Mouse (Mus musculus): ENCODE data around the gene Abtb1. TPM values are rescaled to one million over a fixed set of nuclear protein-coding genes. Genes with fewer than 3 reads are reported as not detected.

Gene Abtb1
- polyA plus RNA-seq, 1 experiment from 2014 or later, result 21.0 TPM

DNA sequence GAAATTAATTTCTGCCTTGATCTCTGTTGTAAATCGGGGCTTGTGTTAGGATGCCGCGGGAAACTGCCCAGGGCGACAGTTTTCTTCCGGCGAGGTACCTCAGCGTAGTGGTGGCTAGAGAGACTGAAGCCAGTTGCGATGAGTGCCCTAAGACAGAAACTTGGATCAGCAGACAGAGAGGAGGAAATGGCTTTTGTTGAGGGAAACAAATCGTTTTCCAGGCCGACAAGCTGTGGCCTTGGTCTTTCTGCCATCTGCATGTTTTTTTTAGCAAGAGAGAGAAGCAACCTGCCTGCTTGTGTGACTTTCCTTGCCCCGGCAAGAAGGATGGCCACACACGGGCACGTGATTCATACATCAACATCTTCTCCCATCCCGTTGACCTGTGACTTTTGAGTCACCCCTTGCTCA is 47.2 kb downstream of the Abtb1 start:
- Histone ChIP-seq H3K27ac (replicated peaks; ENCODE audit: low read depth, low read length) (no peak overlapping the region), H3K27me3 (replicated peaks; ENCODE audit: control insufficient read depth, insufficient read depth, low read length) (no peaks in the 10 kb centered on the region), H3K36me3 (ENCODE audit: control insufficient read depth, insufficient read depth, low read length) (no peaks in the 10 kb centered on the region), H3K9me3 (ENCODE audit: control insufficient read depth, low read length) (no peaks in the 10 kb centered on the region), H3K4me3 (ENCODE audit: low read depth, low read length) (no peak overlapping the region), H3K4me1 (ENCODE audit: control insufficient read depth, insufficient read depth, low read length) (no peaks in the 10 kb centered on the region), H3K4me2 (ENCODE audit: low read depth, low read length) (no peak overlapping the region), H3K9ac (ENCODE audit: low read depth, low read length) (no peak overlapping the region)
- WGBS, result 51% methylated on average over 14 of the region's 14 CpGs
- no peak for DNase-seq (ENCODE audit: low spot score)
- no peak for ATAC-seq (ENCODE audit: low read depth)

DNA sequence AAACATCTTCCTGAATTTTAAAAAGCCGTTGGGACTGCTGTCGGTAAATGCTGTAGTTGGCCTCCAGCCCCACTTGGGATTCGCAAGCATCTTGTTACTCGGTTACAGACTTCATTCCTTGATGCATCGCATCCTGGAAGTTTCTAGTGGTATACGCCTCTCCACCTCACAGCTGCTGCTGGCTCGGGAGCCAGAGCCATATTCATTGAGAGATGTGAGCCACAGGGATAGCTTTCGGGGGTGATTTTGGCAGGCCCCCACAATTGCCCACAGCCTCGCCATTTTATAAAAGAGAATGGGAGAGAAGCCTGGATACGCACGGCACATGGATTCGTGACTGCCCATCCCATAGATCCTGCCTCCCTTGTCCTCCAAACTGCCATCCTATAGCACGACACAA is 47.9 kb downstream of the Abtb1 start:
- no peaks in the 10 kb centered on the region for H3K36me3 ChIP-seq (ENCODE audit: control insufficient read depth, insufficient read depth, low read length)
- no peaks in the 10 kb centered on the region for H3K4me1 ChIP-seq (ENCODE audit: control insufficient read depth, insufficient read depth, low read length)
- ATAC-seq (ENCODE audit: low read depth), result no peak
- no peak overlapping the region for H3K4me3 ChIP-seq (ENCODE audit: low read depth, low read length)
- WGBS, result 60% methylated on average over 13 of the region's 13 CpGs
- no peak for DNase-seq (ENCODE audit: low spot score)
- no peaks in the 10 kb centered on the region for H3K9me3 ChIP-seq (ENCODE audit: control insufficient read depth, low read length)
- H3K4me2 ChIP-seq (ENCODE audit: low read depth, low read length), result no peak overlapping the region
- H3K27ac ChIP-seq (replicated peaks; ENCODE audit: low read depth, low read length), result no peak overlapping the region
- no peak overlapping the region for H3K9ac ChIP-seq (ENCODE audit: low read depth, low read length)
- no peaks in the 10 kb centered on the region for H3K27me3 ChIP-seq (replicated peaks; ENCODE audit: control insufficient read depth, insufficient read depth, low read length)

DNA sequence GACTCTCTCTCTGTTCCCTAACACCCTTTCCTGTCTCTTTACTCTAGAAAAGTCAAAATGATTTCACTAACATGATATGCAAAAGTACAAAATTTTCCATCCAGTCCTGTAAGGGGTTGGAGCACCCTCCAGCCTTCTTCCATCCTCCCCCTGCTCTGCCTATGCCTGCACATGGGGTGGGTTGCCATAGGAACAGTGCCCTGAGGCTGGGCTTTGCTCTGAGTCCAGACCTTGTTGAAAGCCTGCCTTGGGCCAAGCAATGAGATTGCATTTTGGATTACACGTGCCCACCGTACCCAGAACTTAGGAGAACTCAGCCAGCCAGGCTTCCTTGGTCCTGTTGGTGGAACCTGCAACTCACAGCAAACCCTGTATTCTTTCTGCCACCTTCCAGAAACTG is 48.5 kb downstream of the Abtb1 start:
- H3K4me1 ChIP-seq (ENCODE audit: control insufficient read depth, insufficient read depth, low read length), result no peaks in the 10 kb centered on the region

DNA sequence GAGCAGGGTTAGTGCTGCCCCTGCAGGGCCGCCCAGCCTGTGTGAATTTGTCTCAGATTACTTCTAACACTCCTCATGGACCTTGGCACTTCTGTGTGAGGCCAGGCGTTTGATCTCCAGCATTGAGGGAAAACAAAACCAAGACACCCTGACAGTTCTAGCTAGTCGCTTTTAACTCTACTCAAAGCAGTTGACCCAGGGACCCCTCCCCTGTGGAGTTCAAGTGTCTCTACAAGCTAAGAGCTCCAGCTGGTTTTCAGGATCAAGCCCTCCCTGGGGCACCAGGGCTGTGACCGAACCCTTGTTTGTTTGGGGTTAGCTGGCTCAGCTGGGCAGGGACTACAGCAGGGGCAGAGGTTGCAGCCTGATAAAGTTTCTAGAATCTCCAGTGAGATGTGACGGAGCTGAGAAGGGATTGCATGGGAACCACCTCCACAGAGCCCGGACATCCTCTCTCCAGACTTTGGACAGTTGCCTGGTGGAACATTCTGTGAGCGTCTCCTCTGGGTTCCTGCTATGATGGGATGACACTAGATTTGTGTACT is 49.6 kb downstream of the Abtb1 start:
- Histone ChIP-seq H3K4me1 (ENCODE audit: control insufficient read depth, insufficient read depth, low read length) (peaks cover 6% of the 10 kb centered on the region), H3K9me3 (ENCODE audit: control insufficient read depth, low read length) (no peaks in the 10 kb centered on the region), H3K27ac (replicated peaks; ENCODE audit: low read depth, low read length) (no peak overlapping the region), H3K27me3 (replicated peaks; ENCODE audit: control insufficient read depth, insufficient read depth, low read length) (no peaks in the 10 kb centered on the region), H3K9ac (ENCODE audit: low read depth, low read length) (no peak overlapping the region), H3K4me3 (ENCODE audit: low read depth, low read length) (no peak overlapping the region), H3K36me3 (ENCODE audit: control insufficient read depth, insufficient read depth, low read length) (no peaks in the 10 kb centered on the region), H3K4me2 (ENCODE audit: low read depth, low read length) (no peak overlapping the region)
- DNase-seq (ENCODE audit: low spot score) (no peak), ATAC-seq (ENCODE audit: low read depth) (no peak)
- 43% methylated on average over 7 of the region's 7 CpGs for WGBS

More for the DNA sequence above, 48.5 kb downstream of the Abtb1 start:
- ATAC-seq (ENCODE audit: low read depth) (no peak), DNase-seq (ENCODE audit: low spot score) (no peak)
- H3K36me3 ChIP-seq (ENCODE audit: control insufficient read depth, insufficient read depth, low read length), result no peaks in the 10 kb centered on the region
- H3K4me2 ChIP-seq (ENCODE audit: low read depth, low read length), result no peak overlapping the region
- H3K27me3 ChIP-seq (replicated peaks; ENCODE audit: control insufficient read depth, insufficient read depth, low read length), result no peaks in the 10 kb centered on the region
- no peak overlapping the region for H3K4me3 ChIP-seq (ENCODE audit: low read depth, low read length)
- no peaks in the 10 kb centered on the region for H3K9me3 ChIP-seq (ENCODE audit: control insufficient read depth, low read length)
- H3K9ac ChIP-seq (ENCODE audit: low read depth, low read length), result no peak overlapping the region
- 0 out of 2 replicates have a peak overlapping the region, but pooled peaks have one; percentile 28 for H3K27ac ChIP-seq (replicated peaks; ENCODE audit: low read depth, low read length)
- WGBS, result 36% methylated on average over 2 of the region's 2 CpGs

DNA sequence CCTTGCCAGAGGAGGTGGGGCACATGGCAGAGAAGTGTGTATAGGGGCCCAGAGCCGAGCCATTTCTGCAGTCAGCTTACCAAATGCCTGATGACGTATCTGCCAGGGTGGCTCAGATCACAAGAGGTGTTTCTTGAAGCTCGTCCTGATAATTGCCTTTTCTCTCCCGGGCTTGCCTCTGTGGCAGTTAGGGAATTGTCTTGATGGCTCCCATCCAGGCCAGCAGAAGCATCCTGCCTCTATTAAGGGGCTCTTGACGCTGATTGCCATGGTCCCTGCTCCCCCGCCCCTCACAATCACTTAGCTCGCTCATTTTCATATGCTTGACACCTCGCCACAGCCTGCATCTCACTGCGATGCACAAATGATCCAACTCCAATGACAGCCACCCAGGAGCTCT is 50.5 kb downstream of the Abtb1 start:
- Histone ChIP-seq H3K9ac (ENCODE audit: low read depth, low read length) (no peak overlapping the region), H3K4me3 (ENCODE audit: low read depth, low read length) (no peak overlapping the region), H3K4me2 (ENCODE audit: low read depth, low read length) (no peak overlapping the region), H3K9me3 (ENCODE audit: control insufficient read depth, low read length) (no peaks in the 10 kb centered on the region), H3K27me3 (replicated peaks; ENCODE audit: control insufficient read depth, insufficient read depth, low read length) (no peaks in the 10 kb centered on the region), H3K36me3 (ENCODE audit: control insufficient read depth, insufficient read depth, low read length) (no peaks in the 10 kb centered on the region), H3K27ac (replicated peaks; ENCODE audit: low read depth, low read length) (no peak overlapping the region), H3K4me1 (ENCODE audit: control insufficient read depth, insufficient read depth, low read length) (peaks cover 13% of the 10 kb centered on the region)
- DNase-seq (ENCODE audit: low spot score) (no peak), ATAC-seq (ENCODE audit: low read depth) (no peak)
- 56% methylated on average over 9 of the region's 9 CpGs for WGBS

DNA sequence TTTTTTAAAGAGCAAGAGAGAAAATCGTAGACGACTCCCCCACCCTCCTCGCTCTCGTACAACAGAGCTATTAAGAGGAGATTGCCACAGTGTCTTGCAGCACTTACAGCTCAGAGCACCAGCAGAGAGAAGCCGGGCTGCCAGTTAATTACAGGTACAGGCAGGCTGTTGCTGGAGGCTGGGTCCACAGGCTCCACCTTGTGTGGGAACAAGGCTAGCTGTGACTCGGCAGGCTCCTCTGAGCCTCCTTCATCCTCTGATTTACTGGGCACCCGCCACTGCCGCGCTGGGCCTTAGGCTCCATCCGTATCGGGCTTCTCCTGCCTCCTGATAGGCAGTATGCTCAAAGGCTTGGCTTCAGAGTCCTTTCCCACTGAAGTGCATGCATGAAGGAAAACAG is 53.6 kb downstream of the Abtb1 start:
- H3K27me3 ChIP-seq (replicated peaks; ENCODE audit: control insufficient read depth, insufficient read depth, low read length), result no peaks in the 10 kb centered on the region
- WGBS, result 51% methylated on average over 11 of the region's 11 CpGs
- DNase-seq (ENCODE audit: low spot score) (peak; percentile 47), ATAC-seq (ENCODE audit: low read depth) (no peak)
- H3K9me3 ChIP-seq (ENCODE audit: control insufficient read depth, low read length), result no peaks in the 10 kb centered on the region
- H3K9ac ChIP-seq (ENCODE audit: low read depth, low read length), result no peak overlapping the region
- no peak overlapping the region for H3K4me3 ChIP-seq (ENCODE audit: low read depth, low read length)
- no peak overlapping the region for H3K4me2 ChIP-seq (ENCODE audit: low read depth, low read length)
- H3K27ac ChIP-seq (replicated peaks; ENCODE audit: low read depth, low read length), result no peak overlapping the region
- no peaks in the 10 kb centered on the region for H3K36me3 ChIP-seq (ENCODE audit: control insufficient read depth, insufficient read depth, low read length)
- H3K4me1 ChIP-seq (ENCODE audit: control insufficient read depth, insufficient read depth, low read length), result peaks cover 43% of the 10 kb centered on the region

DNA sequence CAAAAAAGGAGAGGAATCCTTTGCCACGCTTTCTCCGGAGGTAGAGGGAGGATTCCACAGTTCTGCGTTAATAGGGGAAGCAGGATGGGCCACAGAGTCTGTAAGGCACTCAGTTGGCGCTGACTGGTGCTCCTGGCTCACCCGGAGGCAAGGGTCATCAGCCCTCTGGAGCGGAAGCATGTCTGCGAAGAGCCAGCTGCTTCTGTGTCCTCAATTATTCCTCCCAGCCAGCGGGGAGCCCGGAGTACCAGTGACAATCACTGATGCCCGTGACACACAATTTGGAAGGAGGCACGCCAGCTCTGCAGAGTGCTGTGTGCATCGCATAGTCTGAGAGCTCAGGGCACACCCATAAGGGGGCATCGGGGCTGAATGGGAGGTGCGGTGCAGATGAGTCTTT is 54.3 kb downstream of the Abtb1 start:
- no peak overlapping the region for H3K4me2 ChIP-seq (ENCODE audit: low read depth, low read length)
- H3K4me1 ChIP-seq (ENCODE audit: control insufficient read depth, insufficient read depth, low read length), result peaks cover 43% of the 10 kb centered on the region
- peak; percentile 26; the same call in 1 of the 2 replicates for ATAC-seq (ENCODE audit: low read depth)
- H3K9ac ChIP-seq (ENCODE audit: low read depth, low read length), result no peak overlapping the region
- 0 out of 2 replicates have a peak overlapping the region, but pooled peaks have one; percentile 15 for H3K27ac ChIP-seq (replicated peaks; ENCODE audit: low read depth, low read length)
- H3K27me3 ChIP-seq (replicated peaks; ENCODE audit: control insufficient read depth, insufficient read depth, low read length), result no peaks in the 10 kb centered on the region
- H3K9me3 ChIP-seq (ENCODE audit: control insufficient read depth, low read length), result no peaks in the 10 kb centered on the region
- 54% methylated on average over 14 of the region's 14 CpGs for WGBS
- no peak for DNase-seq (ENCODE audit: low spot score)
- no peak overlapping the region for H3K4me3 ChIP-seq (ENCODE audit: low read depth, low read length)
- H3K36me3 ChIP-seq (ENCODE audit: control insufficient read depth, insufficient read depth, low read length), result no peaks in the 10 kb centered on the region

DNA sequence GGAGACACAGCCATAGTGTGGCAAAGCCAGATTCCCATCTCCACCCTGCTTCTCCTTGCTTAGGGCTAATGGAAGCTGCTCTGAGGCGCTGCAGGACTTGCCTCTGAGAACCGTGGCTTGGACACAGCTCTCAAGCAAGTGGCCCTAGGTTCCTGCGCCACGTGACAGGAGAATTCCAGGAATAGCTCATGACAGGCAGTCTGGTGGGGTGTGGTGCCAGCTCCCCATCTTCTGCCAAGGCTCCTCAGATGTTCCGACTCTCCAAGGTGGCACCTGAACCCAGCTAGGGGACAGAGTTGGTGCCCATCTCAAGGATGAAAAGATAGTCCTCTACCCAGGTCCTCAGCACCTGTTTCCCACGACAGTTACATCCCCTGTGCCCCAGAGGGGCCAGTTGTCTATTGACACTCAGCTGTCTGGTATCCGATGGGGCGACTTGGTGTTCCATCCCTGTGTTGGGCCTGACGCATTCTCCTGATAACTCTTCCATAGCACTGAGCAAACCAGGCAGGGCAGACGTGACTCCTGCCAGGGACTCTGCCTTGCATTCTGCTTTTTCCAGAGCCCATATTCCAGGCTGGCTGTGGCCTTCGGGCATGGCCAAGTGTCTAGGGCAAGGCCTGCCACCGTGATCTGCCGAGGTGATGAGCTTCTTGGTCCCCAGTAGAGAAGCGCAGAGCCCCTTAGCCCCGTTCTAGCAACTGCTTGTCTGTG is 54.9 kb downstream of the Abtb1 start:
- Histone ChIP-seq H3K36me3 (ENCODE audit: control insufficient read depth, insufficient read depth, low read length) (no peaks in the 10 kb centered on the region), H3K27me3 (replicated peaks; ENCODE audit: control insufficient read depth, insufficient read depth, low read length) (no peaks in the 10 kb centered on the region), H3K27ac (replicated peaks; ENCODE audit: low read depth, low read length) (no peak overlapping the region; the same call in 1 of the 2 replicates), H3K4me3 (ENCODE audit: low read depth, low read length) (no peak overlapping the region), H3K4me2 (ENCODE audit: low read depth, low read length) (no peak overlapping the region), H3K9ac (ENCODE audit: low read depth, low read length) (no peak overlapping the region), H3K9me3 (ENCODE audit: control insufficient read depth, low read length) (no peaks in the 10 kb centered on the region), H3K4me1 (ENCODE audit: control insufficient read depth, insufficient read depth, low read length) (peaks cover 43% of the 10 kb centered on the region)
- 80% methylated on average over 15 of the region's 15 CpGs for WGBS
- DNase-seq (ENCODE audit: low spot score) (no peak), ATAC-seq (ENCODE audit: low read depth) (no peak)
